Mouse (Mus musculus) heart, embryonic 11.5 days (tissue): ENCODE data around the gene Slit3. TPM values are rescaled to one million over a fixed set of nuclear protein-coding genes. Genes with fewer than 3 reads are reported as not detected.

Experiments
- ATAC-seq: fragments of 200-750 bp; cut with Nextera tagmentation; replicated peaks from 2 replicates; pipeline ENCODE4 v1.8.0; 2017; ENCODE audit warnings: moderate library complexity; ENCODE audit not compliant: insufficient number of reproducible peaks, low FRiP score, low TSS enrichment
- H3K27ac ChIP-seq: fragments of 300-500 bp; sonication (generic); 2 replicates; pipeline ENCODE4 v1.5.1; 2014; ENCODE audit warnings: mild to moderate bottlenecking, low read depth, low read length
- H3K27me3 ChIP-seq: fragments of 300-500 bp; sonication (generic); 2 replicates; pipeline ENCODE4 v1.6.1; 2014; ENCODE audit warnings: mild to moderate bottlenecking, low read length, mixed read lengths; ENCODE audit not compliant: control insufficient read depth, insufficient read depth
- H3K36me3 ChIP-seq: fragments of 300-500 bp; sonication (generic); 2 replicates; pipeline ENCODE4 v1.6.1; 2014; ENCODE audit warnings: mild to moderate bottlenecking, low read length, moderate library complexity, mixed read lengths; ENCODE audit not compliant: control insufficient read depth, insufficient read depth
- H3K4me1 ChIP-seq: fragments of 300-500 bp; sonication (generic); 2 replicates; pipeline ENCODE4 v1.6.1; 2014; ENCODE audit warnings: low read length; ENCODE audit not compliant: control insufficient read depth, insufficient read depth
- H3K4me2 ChIP-seq: fragments of 300-500 bp; sonication (generic); 2 replicates; pipeline ENCODE4 v1.6.1; 2014; ENCODE audit warnings: mild to moderate bottlenecking, moderate library complexity
- H3K4me3 ChIP-seq: fragments of 300-500 bp; sonication (generic); 2 replicates; pipeline ENCODE4 v1.5.1; 2014; ENCODE audit warnings: low read depth, low read length
- H3K9ac ChIP-seq: fragments of 300-500 bp; sonication (generic); 2 replicates; pipeline ENCODE4 v1.6.1; 2014; ENCODE audit warnings: mild to moderate bottlenecking, low read depth, low read length, moderate library complexity
- H3K9me3 ChIP-seq: fragments of 300-500 bp; sonication (generic); replicated peaks from 2 replicates; pipeline ENCODE4 v1.6.1; 2016; ENCODE audit warnings: low read length; ENCODE audit not compliant: control insufficient read depth
- WGBS: fragments of 180-500 bp; shearing (Covaris S2); extraction: QIAGEN DNeasy Blood & Tissue Kit; methylation state at CpG from one replicate; pipeline ENCODE4 v1.1.7; 2014; ENCODE audit not compliant: insufficient replicate concordance; 5-methylcytosine and 5-hydroxymethylcytosine counted together
- polyA plus RNA-seq: library from polyadenylated mRNA; unstranded; fragments of >200 nt; fragmentation: Nextera tagmentation; extraction: Ambion mirVana; gene quantifications from 2 replicates; pipeline ENCODE4 v1.2.1, GENCODE M21; 2014

The Slit3 gene
- polyA plus RNA-seq, 1 experiment from 2014 or later: 26.1 TPM

- H3K27me3 ChIP-seq: no peaks in the 10 kb centered on the region
- H3K9ac ChIP-seq: no peak overlapping the region
- H3K27ac ChIP-seq: no peak overlapping the region
- no peaks in the 10 kb centered on the region for H3K36me3 ChIP-seq
- WGBS: 77% methylated on average over 6 of the region's 6 CpGs
- no peak overlapping the region for H3K4me2 ChIP-seq
- H3K4me1 ChIP-seq: no peaks in the 10 kb centered on the region; the same call in 1 of the 2 replicates
- ATAC-seq: no peak
- H3K4me3 ChIP-seq: no peak overlapping the region
- no peaks in the 10 kb centered on the region for H3K9me3 ChIP-seq
Measured at GRCm38 (mm10) chr11:35140092-35140491, 19.1 kb downstream of the Slit3 start.

- Histone ChIP-seq H3K27ac (no peak overlapping the region), H3K4me1 (no peaks in the 10 kb centered on the region; the same call in 1 of the 2 replicates), H3K9me3 (no peaks in the 10 kb centered on the region), H3K27me3 (no peaks in the 10 kb centered on the region), H3K4me3 (no peak overlapping the region), H3K9ac (no peak overlapping the region), H3K4me2 (no peak overlapping the region), H3K36me3 (no peaks in the 10 kb centered on the region)
- no peak for ATAC-seq
- 66% methylated on average over 5 of the region's 5 CpGs for WGBS
Measured at GRCm38 (mm10) chr11:35142202-35142601, 21.2 kb downstream of the Slit3 start.

GRCm38 (mm10) chr11:35142698-35143360, 21.8 kb downstream of the Slit3 start:
- Histone ChIP-seq H3K9ac (no peak overlapping the region), H3K36me3 (no peaks in the 10 kb centered on the region), H3K4me3 (no peak overlapping the region), H3K27ac (no peak overlapping the region), H3K9me3 (no peaks in the 10 kb centered on the region), H3K4me2 (no peak overlapping the region), H3K27me3 (no peaks in the 10 kb centered on the region), H3K4me1 (no peaks in the 10 kb centered on the region; the same call in 1 of the 2 replicates)
- WGBS: 72% methylated on average over 7 of the region's 7 CpGs
- no peak for ATAC-seq

- H3K9ac ChIP-seq: no peak overlapping the region
- no peaks in the 10 kb centered on the region for H3K27me3 ChIP-seq
- no peak for ATAC-seq
Measured at GRCm38 (mm10) chr11:35147818-35148445, 26.9 kb downstream of the Slit3 start.

GRCm38 (mm10) chr11:35151539-35151951, 30.5 kb downstream of the Slit3 start:
- no peaks in the 10 kb centered on the region for H3K27me3 ChIP-seq
- no peak for ATAC-seq
- 63% methylated on average over 13 of the region's 13 CpGs for WGBS
- H3K4me1 ChIP-seq: no peaks in the 10 kb centered on the region
- no peak overlapping the region for H3K9ac ChIP-seq
- no peaks in the 10 kb centered on the region for H3K9me3 ChIP-seq
- no peak overlapping the region for H3K27ac ChIP-seq
- H3K4me3 ChIP-seq: no peak overlapping the region
- no peaks in the 10 kb centered on the region for H3K36me3 ChIP-seq
- no peak overlapping the region for H3K4me2 ChIP-seq

More at GRCm38 (mm10) chr11:35147818-35148445, 26.9 kb downstream of the Slit3 start:
- WGBS: 87% methylated on average over 11 of the region's 11 CpGs
- Histone ChIP-seq H3K4me3 (no peak overlapping the region), H3K36me3 (no peaks in the 10 kb centered on the region), H3K4me1 (no peaks in the 10 kb centered on the region), H3K9me3 (no peaks in the 10 kb centered on the region), H3K4me2 (no peak overlapping the region), H3K27ac (no peak overlapping the region)

GRCm38 (mm10) chr11:35152875-35153274, 31.9 kb downstream of the Slit3 start:
- Histone ChIP-seq H3K4me1 (no peaks in the 10 kb centered on the region), H3K27ac (no peak overlapping the region), H3K27me3 (no peaks in the 10 kb centered on the region), H3K36me3 (no peaks in the 10 kb centered on the region), H3K9ac (no peak overlapping the region), H3K9me3 (no peaks in the 10 kb centered on the region), H3K4me2 (no peak overlapping the region), H3K4me3 (no peak overlapping the region)
- ATAC-seq: no peak
- 67% methylated on average over 2 of the region's 2 CpGs for WGBS

GRCm38 (mm10) chr11:35154449-35154848, 33.4 kb downstream of the Slit3 start:
- no peak overlapping the region for H3K4me3 ChIP-seq
- no peak overlapping the region for H3K4me2 ChIP-seq
- no peak overlapping the region for H3K27ac ChIP-seq
- no peak for ATAC-seq
- H3K9ac ChIP-seq: no peak overlapping the region
- 78% methylated on average over 5 of the region's 5 CpGs for WGBS
- H3K9me3 ChIP-seq: no peaks in the 10 kb centered on the region
- H3K27me3 ChIP-seq: no peaks in the 10 kb centered on the region
- no peaks in the 10 kb centered on the region for H3K4me1 ChIP-seq
- no peaks in the 10 kb centered on the region for H3K36me3 ChIP-seq

- Histone ChIP-seq H3K4me2 (no peak overlapping the region), H3K9me3 (no peaks in the 10 kb centered on the region), H3K27me3 (no peaks in the 10 kb centered on the region), H3K4me1 (no peaks in the 10 kb centered on the region), H3K9ac (no peak overlapping the region), H3K4me3 (no peak overlapping the region), H3K36me3 (no peaks in the 10 kb centered on the region), H3K27ac (no peak overlapping the region)
- 87% methylated on average over 7 of the region's 7 CpGs for WGBS
- no peak for ATAC-seq
Measured at GRCm38 (mm10) chr11:35155281-35155680, 34.3 kb downstream of the Slit3 start.

- no peaks in the 10 kb centered on the region for H3K4me1 ChIP-seq
- H3K27ac ChIP-seq: no peak overlapping the region
- no peak overlapping the region for H3K4me2 ChIP-seq
- WGBS: 86% methylated on average over 5 of the region's 5 CpGs
- ATAC-seq: no peak
- H3K9me3 ChIP-seq: no peaks in the 10 kb centered on the region
- H3K36me3 ChIP-seq: no peaks in the 10 kb centered on the region
- no peaks in the 10 kb centered on the region for H3K27me3 ChIP-seq
- no peak overlapping the region for H3K9ac ChIP-seq
- no peak overlapping the region for H3K4me3 ChIP-seq
Measured at GRCm38 (mm10) chr11:35156676-35157075, 35.7 kb downstream of the Slit3 start.
